Mouse (Mus musculus) hindbrain, embryonic 10.5 days (tissue): ENCODE measurements at regions not wholly inside any gene's neighbourhood (a gene's known extent, or its start where the extent isn't known, plus 50 kb on each side); places are given as distances from the start of the nearest gene placed in this dataset.

Source experiments
- DNase-seq: peaks from one replicate; pipeline ENCODE4 v3.0.0-alpha.2; 2017; ENCODE audit warnings: low spot score
- H3K27ac ChIP-seq: fragments of 300-500 bp; sonication (generic); 2 replicates; pipeline ENCODE4 v1.5.1; 2016; ENCODE audit warnings: mild to moderate bottlenecking, moderate library complexity
- H3K27me3 ChIP-seq: fragments of 300-500 bp; sonication (generic); 2 replicates; pipeline ENCODE4 v1.6.1; 2016; ENCODE audit warnings: mild to moderate bottlenecking; ENCODE audit not compliant: poor library complexity, insufficient read depth, severe bottlenecking
- H3K36me3 ChIP-seq: fragments of 300-500 bp; sonication (generic); 2 replicates; pipeline ENCODE4 v1.6.1; 2016; ENCODE audit warnings: mild to moderate bottlenecking, moderate library complexity
- H3K4me1 ChIP-seq: fragments of 300-500 bp; sonication (generic); replicated peaks from 2 replicates; pipeline ENCODE4 v1.6.1; 2016; ENCODE audit warnings: mild to moderate bottlenecking
- H3K4me3 ChIP-seq: fragments of 300-500 bp; sonication (generic); 2 replicates; pipeline ENCODE4 v1.5.1; 2016; ENCODE audit warnings: mild to moderate bottlenecking, moderate library complexity
- H3K9me3 ChIP-seq: fragments of 300-500 bp; sonication (generic); 2 replicates; pipeline ENCODE4 v1.6.1; 2016; ENCODE audit warnings: mild to moderate bottlenecking, moderate library complexity
- whole genome bisulfite sequencing: fragments of 180-500 bp; shearing (Covaris S2); methylation state at CpG from one replicate; pipeline ENCODE4 v1.1.7; 2016; 5-methylcytosine and 5-hydroxymethylcytosine counted together

- peak; percentile 17 for DNase-seq
- Histone ChIP-seq H3K4me3 (no peak overlapping the region), H3K4me1 (peaks cover 13% of the 10 kb centered on the region), H3K36me3 (no peaks in the 10 kb centered on the region), H3K27ac (no peak overlapping the region), H3K27me3 (peaks cover 23% of the 10 kb centered on the region), H3K9me3 (peaks cover 11% of the 10 kb centered on the region; the same call in 1 of the 2 replicates)
- 35% methylated on average over 1 of the region's 1 CpGs for whole genome bisulfite sequencing
Observed at GRCm38 (mm10) chr9:99987376-99987775, 111.4 kb upstream of the Sox14 start.

- no peaks in the 10 kb centered on the region for H3K9me3 ChIP-seq
- H3K4me1 ChIP-seq: peaks cover 7% of the 10 kb centered on the region; the same call in 1 of the 2 replicates
- H3K27ac ChIP-seq: no peak overlapping the region
- H3K4me3 ChIP-seq: no peak overlapping the region
- no peaks in the 10 kb centered on the region for H3K36me3 ChIP-seq
- no peak for DNase-seq
- 79% methylated on average over 1 of the region's 1 CpGs for WGBS
- H3K27me3 ChIP-seq: peaks cover 18% of the 10 kb centered on the region
Observed at GRCm38 (mm10) chr9:99980734-99981133, 104.8 kb upstream of the Sox14 start.

- Histone ChIP-seq H3K27me3 (no peaks in the 10 kb centered on the region), H3K4me3 (no peak overlapping the region), H3K9me3 (no peaks in the 10 kb centered on the region), H3K36me3 (no peaks in the 10 kb centered on the region), H3K4me1 (no peaks in the 10 kb centered on the region), H3K27ac (no peak overlapping the region)
- DNase-seq: no peak
Observed at GRCm38 (mm10) chr9:99961561-99961960, 85.6 kb upstream of the Sox14 start.

- Histone ChIP-seq H3K4me1 (peaks cover 17% of the 10 kb centered on the region), H3K27me3 (no peaks in the 10 kb centered on the region), H3K27ac (no peak overlapping the region), H3K9me3 (0 out of 2 replicates have a peak, but pooled peaks cover 4% of the 10 kb centered on the region), H3K4me3 (no peak overlapping the region), H3K36me3 (no peaks in the 10 kb centered on the region)
- DNase-seq: peak; percentile 24
- 38% methylated on average over 10 of the region's 10 CpGs for WGBS
Observed at GRCm38 (mm10) chr9:99954720-99955119, 78.8 kb upstream of the Sox14 start.

- WGBS: 53% methylated on average over 6 of the region's 6 CpGs
- Histone ChIP-seq H3K9me3 (0 out of 2 replicates have a peak, but pooled peaks cover 6% of the 10 kb centered on the region), H3K27me3 (no peaks in the 10 kb centered on the region), H3K4me1 (peaks cover 17% of the 10 kb centered on the region), H3K4me3 (no peak overlapping the region), H3K27ac (no peak overlapping the region), H3K36me3 (no peaks in the 10 kb centered on the region)
- no peak for DNase-seq
Observed at GRCm38 (mm10) chr9:99954038-99954618, 78.2 kb upstream of the Sox14 start.
